Mouse (Mus musculus): ENCODE results near the gene Erich6.

GRCm38 (mm10) chr3:58631693-58632092, 5.3 kb downstream of the Erich6 start:
- TF ChIP-seq CTCF (IDR thresholded peaks at IDR 0.05) (no peak), EP300 (IDR thresholded peaks at IDR 0.05) (no peak)

Measured in lung, postnatal 0 days (tissue).